In the genomic region with DNA sequence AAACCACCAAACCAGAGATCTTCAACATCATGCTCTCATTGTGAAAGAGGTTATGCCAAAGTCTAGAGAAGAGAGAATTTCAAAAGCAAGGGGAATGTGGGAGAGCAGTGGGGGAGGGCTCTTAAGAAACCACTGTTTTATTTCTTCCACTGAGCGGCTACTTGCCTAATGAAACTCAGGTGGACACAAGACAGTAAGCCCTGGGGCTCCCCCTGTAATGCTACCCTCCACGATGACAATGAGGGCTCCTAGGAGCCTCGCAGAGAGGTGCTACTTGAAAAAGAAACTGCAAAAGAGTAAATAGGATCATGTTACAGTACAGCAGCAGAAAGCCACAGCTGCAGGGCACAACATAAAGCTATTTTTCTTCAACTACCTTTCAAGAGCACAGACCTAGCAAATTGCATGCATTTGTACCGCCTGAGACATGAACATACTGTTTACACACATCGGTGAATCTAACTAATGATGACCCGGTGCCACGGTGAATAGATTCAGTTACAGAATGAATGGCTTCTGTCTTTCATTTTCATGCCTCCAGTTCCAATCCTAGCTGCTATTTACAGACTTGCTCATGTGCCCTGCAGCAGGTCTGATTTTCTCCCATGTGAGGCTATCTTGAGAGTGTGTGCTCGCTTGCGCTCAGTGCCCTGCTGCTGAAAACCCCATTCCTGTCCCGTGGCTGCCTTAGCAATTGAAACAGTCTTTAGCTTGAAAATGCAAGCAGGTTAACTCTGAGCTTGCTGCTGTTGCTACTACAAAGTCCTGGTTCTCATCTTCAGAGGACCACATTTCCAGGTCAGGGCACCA, we compare ENCODE assay signal across 7 mouse cellular contexts. TPM values are rescaled to one million over a fixed set of nuclear protein-coding genes. Genes with fewer than 3 reads are reported as not detected.
DNase-seq lines count a peak whose midpoint lies in the region; ATAC-seq lines count a peak whose summit lies in the region.

No protein-coding gene starts in this region.

- peaks cover 22% of the 10 kb centered on the region for H3K4me1 ChIP-seq in forebrain, embryonic 13.5 days
- peaks cover 9% of the 10 kb centered on the region; the same call in 1 of the 2 replicates for H3K4me1 ChIP-seq in midbrain, embryonic 11.5 days (ENCODE audit: control insufficient read depth, insufficient read depth, low read length)

- H3K9ac ChIP-seq in forebrain, embryonic 13.5 days, result peak overlapping the region; percentile 30; the same call in 1 of the 2 replicates
- H3K9ac ChIP-seq in midbrain, embryonic 11.5 days (ENCODE audit: low read length), result no peak overlapping the region

- peaks cover 13% of the 10 kb centered on the region for H3K27me3 ChIP-seq in forebrain, embryonic 13.5 days
- H3K27me3 ChIP-seq in midbrain, embryonic 11.5 days (ENCODE audit: control insufficient read depth, insufficient read depth, low read length), result no peaks in the 10 kb centered on the region

- ATAC-seq in forebrain, embryonic 13.5 days, result 0 out of 2 replicates have a peak, but pooled peaks have one; percentile 36
- no peak for ATAC-seq in midbrain, embryonic 11.5 days (ENCODE audit: low FRiP score)

- no peaks in the 10 kb centered on the region for H3K36me3 ChIP-seq in forebrain, embryonic 13.5 days (ENCODE audit: poor library complexity, severe bottlenecking)
- no peaks in the 10 kb centered on the region for H3K36me3 ChIP-seq in midbrain, embryonic 11.5 days (ENCODE audit: control insufficient read depth, insufficient read depth, low read length)

- peak overlapping the region; percentile 84 for H3K4me2 ChIP-seq in forebrain, embryonic 13.5 days
- H3K4me2 ChIP-seq in midbrain, embryonic 11.5 days, result peak overlapping the region; percentile 76

- peak; percentile 63 for DNase-seq in embryo, embryonic 10 days (ENCODE audit: low spot score)
- DNase-seq in hindlimb bud, embryonic 11.5 days (ENCODE audit: extremely low spot score, low read depth, low spot score), result peak; percentile 44
- peak; percentile 91 for DNase-seq in midbrain, embryonic 11.5 days (ENCODE audit: low spot score, missing footprints)
- no peak for DNase-seq in layer of hippocampus, postnatal 14 days (ENCODE audit: low spot score in 2 of 2)
- no peak for DNase-seq in layer of hippocampus, adult 9-10 months (ENCODE audit: low spot score)
- DNase-seq in left cerebral cortex, adult 8-10 months (ENCODE audit: low spot score in 2 of 2), result no peak

- WGBS in forebrain, embryonic 13.5 days, result 5% methylated on average over 10 of the region's 10 CpGs
- WGBS in midbrain, embryonic 11.5 days, result 9% methylated on average over 10 of the region's 10 CpGs

- H3K9me3 ChIP-seq in forebrain, embryonic 13.5 days (replicated peaks), result 0 out of 2 replicates have a peak, but pooled peaks cover 3% of the 10 kb centered on the region
- no peaks in the 10 kb centered on the region for H3K9me3 ChIP-seq in midbrain, embryonic 11.5 days (ENCODE audit: control insufficient read depth, low read length)

- no peak overlapping the region for H3K27ac ChIP-seq in forebrain, embryonic 13.5 days
- no peak overlapping the region for H3K27ac ChIP-seq in midbrain, embryonic 11.5 days (ENCODE audit: low read depth, low read length)

- peak overlapping the region; percentile 46 for H3K4me3 ChIP-seq in forebrain, embryonic 13.5 days
- H3K4me3 ChIP-seq in midbrain, embryonic 11.5 days (ENCODE audit: low read depth, low read length), result peak overlapping the region; percentile 9

RNA-seq across cellular contexts. Expression of a gene that starts 1.3 kb away (rescaled TPM):
- polyA plus RNA-seq in forebrain, embryonic 13.5 days (2015; fragmentation: Nextera tagmentation; extraction: Ambion mirVana), result 1.1 and 1.2 TPM in 2 replicates
- polyA plus RNA-seq in midbrain, embryonic 11.5 days (2014; fragmentation: Nextera tagmentation; extraction: Ambion mirVana), result 6.0 and 7.8 TPM in 2 replicates
- 1 to 10 TPM; 5.8 to 5.9 TPM for total RNA-seq in layer of hippocampus, postnatal 14 days (2021)
- 1 to 10 TPM; 1.4 to 2.6 (median 2.2) TPM for total RNA-seq in left cerebral cortex, adult 8-10 months (2022)

Comparison
In these comparisons a context has a peak if more than half of its experiments do, and no peak if none do; other contexts are left out.
1. DNase-seq: peak in embryo, embryonic 10 days (single experiment), hindlimb bud, embryonic 11.5 days (single experiment) and midbrain, embryonic 11.5 days (single experiment); none in layer of hippocampus, postnatal 14 days (0 of 2), layer of hippocampus, adult 9-10 months (single experiment) and left cerebral cortex, adult 8-10 months (0 of 2).